Mouse (Mus musculus): Measurements from ENCODE around the gene Gm3739. TPM values are rescaled to one million over a fixed set of nuclear protein-coding genes. Genes with fewer than 3 reads are reported as not detected.
"Not testable (repeated sequence)": the region's sequence is repeated elsewhere in the genome, so short reads cannot be mapped to it uniquely, and the experiment has no call there.

Gm3739 gene
- polyA plus RNA-seq (2021), result not detected

GRCm38 (mm10) chr14:7314661-7315060 is at the start of gene Gm3739:
Gene Gm3739, minus strand, starts transcription at chr14:7315049.
- DNase-seq (ENCODE audit: low read depth, low spot score); in situ Hi-C loops (cut with MboI; ENCODE audit: low pct_unique_long_range_greater_than_20kb); CTCF ChIA-PET; H3K27me3 ChIP-seq; ATAC-seq; POLR2A ChIA-PET: not testable (repeated sequence)

- CTCF ChIA-PET; DNase-seq (ENCODE audit: low read depth, low spot score); H3K27me3 ChIP-seq; ATAC-seq; POLR2A ChIA-PET; in situ Hi-C loops (cut with MboI; ENCODE audit: low pct_unique_long_range_greater_than_20kb): not testable (repeated sequence)
Observed at GRCm38 (mm10) chr14:7332295-7332694, 17.4 kb upstream of the Gm3739 start, which contains the start of gene Gm5797. Gene Gm5797, minus strand, starts transcription at chr14:7332395.

GRCm38 (mm10) chr14:7315093-7315492 is 244 bp upstream of the Gm3739 start:
- in situ Hi-C loops (cut with MboI; ENCODE audit: low pct_unique_long_range_greater_than_20kb); ATAC-seq; H3K27me3 ChIP-seq; POLR2A ChIA-PET; DNase-seq (ENCODE audit: low read depth, low spot score); CTCF ChIA-PET: not testable (repeated sequence)

GRCm38 (mm10) chr14:7264614-7265013 is 50.2 kb downstream of the Gm3739 start, which contains the start of gene Gm3727:
Gene Gm3727, minus strand, starts transcription at chr14:7264714.
- H3K27me3 ChIP-seq; in situ Hi-C loops (cut with MboI; ENCODE audit: low pct_unique_long_range_greater_than_20kb); POLR2A ChIA-PET; CTCF ChIA-PET; ATAC-seq; DNase-seq (ENCODE audit: low read depth, low spot score): not testable (repeated sequence)

Other genes starting within 250 kb of the Gm3739 start
- gene Gm3696, start 214.4 kb downstream of the Gm3739 start, polyA plus RNA-seq (2021), result 0.45 TPM
- not detected for gene Gm6676, start 189.6 kb downstream of the Gm3739 start, polyA plus RNA-seq (2021)
- gene Gm3512, start 140.5 kb downstream of the Gm3739 start, polyA plus RNA-seq (2021), result 0.87 TPM
- not detected for gene Gm16434, start 120.5 kb downstream of the Gm3739 start, polyA plus RNA-seq (2021)
- not detected for gene Gm3727, start 50.3 kb downstream of the Gm3739 start, polyA plus RNA-seq (2021)
- gene Gm5797, start 17.3 kb upstream of the Gm3739 start, polyA plus RNA-seq (2021), result not detected
- not detected for gene Gm8374, start 50.1 kb upstream of the Gm3739 start, polyA plus RNA-seq (2021)
- gene Gm3755, start 135.9 kb upstream of the Gm3739 start, polyA plus RNA-seq (2021), result not detected
- not detected for gene Gm3752, start 168.7 kb upstream of the Gm3739 start, polyA plus RNA-seq (2021)